Mouse (Mus musculus) MEL (cell line): ENCODE data around the gene Hfe. TPM values are rescaled to one million over a fixed set of nuclear protein-coding genes. Genes with fewer than 3 reads are reported as not detected.

ENCODE experiments used
- DNase-seq: peaks from one replicate; pipeline ENCODE4 v3.0.0; 2011; ENCODE audit warnings: low read depth, low spot score
- H3K27ac ChIP-seq: 2 replicates; pipeline ENCODE4 v1.5.1; 2012; ENCODE audit warnings: low read depth, mild to moderate bottlenecking, control low read depth, low read length, moderate library complexity; ENCODE audit not compliant: control insufficient read depth
- H3K27me3 ChIP-seq, 2 experiments: fragments of 150-350 bp in 1 of 2; sonication (generic) in 1 of 2; 2 replicates each; pipeline ENCODE4 v1.6.1; 2012; ENCODE audit warnings: low read length in 2 of 2, mild to moderate bottlenecking in 2 of 2, improper control_type of control experiment in 1 of 2, moderate library complexity in 1 of 2; ENCODE audit not compliant: insufficient read depth in 2 of 2, control insufficient read depth in 1 of 2
- H3K36me3 ChIP-seq, 2 experiments: 2 replicates each; pipeline ENCODE4 v1.6.1; 2012 to 2014; ENCODE audit warnings: low read length in 2 of 2, improper control_type of control experiment in 1 of 2, inconsistent platforms in 1 of 2, mild to moderate bottlenecking in 1 of 2; ENCODE audit not compliant: insufficient read depth in 2 of 2, control insufficient read depth in 1 of 2
- H3K4me1 ChIP-seq, 2 experiments: fragments of 150-350 bp in 1 of 2; sonication (generic) in 1 of 2; 2 replicates each; pipeline ENCODE4 v1.6.1; 2012; ENCODE audit warnings: low read length in 2 of 2, improper control_type of control experiment in 1 of 2, mild to moderate bottlenecking in 1 of 2; ENCODE audit not compliant: insufficient read depth in 2 of 2, control insufficient read depth in 1 of 2
- H3K4me3 ChIP-seq, 2 experiments: fragments of 150-350 bp in 1 of 2; sonication (generic) in 1 of 2; 2 replicates each; pipeline ENCODE4 v1.5.1; 2012; ENCODE audit warnings: low read depth in 2 of 2, low read length in 2 of 2, mild to moderate bottlenecking in 2 of 2, moderate library complexity in 2 of 2, control low read depth in 1 of 2, improper control_type of control experiment in 1 of 2; ENCODE audit not compliant: control insufficient read depth in 1 of 2, insufficient read depth in 1 of 2
- H3K79me2 ChIP-seq: 2 replicates; pipeline ENCODE4 v1.6.1; 2012; ENCODE audit warnings: mild to moderate bottlenecking, low read length, moderate library complexity; ENCODE audit not compliant: control insufficient read depth, poor library complexity, insufficient read depth
- H3K9ac ChIP-seq: 2 replicates; pipeline ENCODE4 v1.6.1; 2012; ENCODE audit warnings: low read depth, mild to moderate bottlenecking, control low read depth, low read length, moderate library complexity; ENCODE audit not compliant: control insufficient read depth, poor library complexity, severe bottlenecking
- H3K9me3 ChIP-seq: fragments of 150-350 bp; sonication (generic); replicated peaks from 2 replicates; pipeline ENCODE4 v1.6.1; 2012; ENCODE audit warnings: mild to moderate bottlenecking, low read length, improper control_type of control experiment, moderate library complexity; ENCODE audit not compliant: insufficient read depth
- CHD1 ChIP-seq: IDR thresholded peaks from 2 replicates; pipeline ENCODE4 v1.6.1; 2012; ENCODE audit warnings: low read depth, mild to moderate bottlenecking, inconsistent platforms, low read length, improper control_type of control experiment
- E2F4 ChIP-seq: IDR thresholded peaks from 2 replicates; pipeline ENCODE4 v1.6.1; 2011; ENCODE audit warnings: low read depth, low read length, improper control_type of control experiment, borderline replicate concordance
- ELF1 ChIP-seq: IDR thresholded peaks from 2 replicates; pipeline ENCODE4 v1.6.1; 2014; ENCODE audit warnings: low read depth, mild to moderate bottlenecking, inconsistent platforms, low read length, improper control_type of control experiment, moderate library complexity
- EP300 ChIP-seq, 2 experiments: IDR thresholded peaks; 2 replicates each; pipeline ENCODE4 v1.6.1; 2011; ENCODE audit warnings: improper control_type of control experiment in 2 of 2, low read length in 2 of 2, low read depth in 1 of 2, mild to moderate bottlenecking in 1 of 2
- GATA1 ChIP-seq: IDR thresholded peaks from 2 replicates; pipeline ENCODE4 v1.6.1; 2011; ENCODE audit warnings: low read depth, low read length, improper control_type of control experiment
- JUND ChIP-seq: IDR thresholded peaks from 2 replicates; pipeline ENCODE4 v1.6.1; 2011; ENCODE audit warnings: low read depth, mild to moderate bottlenecking, improper control_type of control experiment, low read length
- KAT2A ChIP-seq: conservative IDR thresholded peaks from 2 replicates; pipeline ENCODE4 v1.6.1; 2012; ENCODE audit warnings: low read depth, low read length, improper control_type of control experiment, inconsistent platforms
- MAFK ChIP-seq: IDR thresholded peaks from 2 replicates; pipeline ENCODE4 v1.6.1; 2011; ENCODE audit warnings: low read depth, mild to moderate bottlenecking, low read length, improper control_type of control experiment, borderline replicate concordance
- MAZ ChIP-seq: IDR thresholded peaks from 2 replicates; pipeline ENCODE4 v1.6.1; 2012; ENCODE audit warnings: low read depth, mild to moderate bottlenecking, inconsistent platforms, low read length, improper control_type of control experiment
- MEF2A ChIP-seq: IDR thresholded peaks from 2 replicates; pipeline ENCODE4 v1.6.1; 2014; ENCODE audit warnings: low read depth, mild to moderate bottlenecking, inconsistent platforms, low read length, improper control_type of control experiment; ENCODE audit not compliant: poor library complexity, insufficient replicate concordance, severe bottlenecking; ENCODE audit errors: extremely low read depth
- MXI1 ChIP-seq: IDR thresholded peaks from 2 replicates; pipeline ENCODE4 v1.6.1; 2011; ENCODE audit warnings: mild to moderate bottlenecking, low read depth, low read length, improper control_type of control experiment
- MYB ChIP-seq: IDR thresholded peaks from 2 replicates; pipeline ENCODE4 v1.6.1; 2011; ENCODE audit warnings: mild to moderate bottlenecking, low read depth, low read length, improper control_type of control experiment
- NRF1 ChIP-seq: IDR thresholded peaks from 2 replicates; pipeline ENCODE4 v1.6.1; 2014; ENCODE audit warnings: low read depth, mild to moderate bottlenecking, inconsistent platforms, low read length, improper control_type of control experiment, moderate library complexity; ENCODE audit not compliant: poor library complexity, insufficient read depth, severe bottlenecking
- POLR2AphosphoS2 ChIP-seq: IDR thresholded peaks from 2 replicates; pipeline ENCODE4 v1.6.1; 2011; ENCODE audit warnings: low read length, improper control_type of control experiment
- RAD21 ChIP-seq: IDR thresholded peaks from 2 replicates; pipeline ENCODE4 v1.6.1; 2011; ENCODE audit warnings: mild to moderate bottlenecking, low read depth, low read length, improper control_type of control experiment
- TBP ChIP-seq: IDR thresholded peaks from 2 replicates; pipeline ENCODE4 v1.8.0; 2011; ENCODE audit warnings: low read depth, low read length, improper control_type of control experiment
- TCF12 ChIP-seq: IDR thresholded peaks from 2 replicates; pipeline ENCODE4 v1.6.1; 2014; ENCODE audit warnings: low read depth, mild to moderate bottlenecking, inconsistent platforms, low read length, improper control_type of control experiment, moderate library complexity
- ZC3H11A ChIP-seq: IDR thresholded peaks from 2 replicates; pipeline ENCODE4 v1.6.1; 2012; ENCODE audit warnings: low read depth, mild to moderate bottlenecking, inconsistent platforms, low read length, improper control_type of control experiment
- ZKSCAN1 ChIP-seq: IDR thresholded peaks from 2 replicates; pipeline ENCODE4 v1.6.1; 2012; ENCODE audit warnings: low read depth, mild to moderate bottlenecking, inconsistent platforms, low read length, improper control_type of control experiment, moderate library complexity
- polyA plus RNA-seq, 2 experiments: library from polyadenylated mRNA; stranded (reverse) in 1 of 2; unstranded in 1 of 2; fragments of >175 nt in 1 of 2; fragments of >200 nt in 1 of 2; gene quantifications; 2 replicates each; pipeline versions ENCODE4 v1.2.1 to v1.2.4; 2012; ENCODE audit warnings: low replicate concordance in 2 of 2, low read depth in 1 of 2; ENCODE audit not compliant: insufficient read length in 2 of 2, insufficient read depth in 1 of 2, missing spikeins in 1 of 2
- total RNA-seq: library from RNA; depleted of rRNA; stranded (reverse); fragments of 300-350 nt; gene quantifications from 2 replicates; pipeline ENCODE4 v1.2.3, GENCODE M21; 2012

Gene Hfe
- total and polyA plus RNA-seq, 3 experiments, result not detected

- H3K4me3 ChIP-seq, result no peak overlapping the region
- no peaks in the 10 kb centered on the region for H3K9me3 ChIP-seq
- H3K9ac ChIP-seq, result no peak overlapping the region
- H3K36me3 ChIP-seq, result peaks cover 0 to 33% of the 10 kb centered on the region in 2 experiments; a peak in 2 of 4 replicates
- H3K4me1 ChIP-seq, result peaks cover 10 to 21% of the 10 kb centered on the region in 2 experiments
- peak; percentile 62 for DNase-seq
- no peak overlapping the region for H3K27ac ChIP-seq
- TF ChIP-seq NRF1 (no peak), E2F4 (no peak), TCF12 (no peak), MXI1 (no peak), ZC3H11A (no peak), EP300 (IDR thresholded peaks at IDR 0.05; ENCODE audit: low read depth in 1 of 2, low read length in 2 of 2) (peak in 1 of 2 experiments; percentile 24; a peak in 3 of 4 replicates), GATA1 (0 out of 2 replicates have a peak, but pooled peaks have one; percentile 46), KAT2A (no peak), MAFK (no peak), JUND (no peak), POLR2AphosphoS2 (no peak), CHD1 (no peak), TBP (peak; percentile 14; the same call in 1 of the 2 replicates), ELF1 (no peak)
- no peaks in the 10 kb centered on the region for H3K27me3 ChIP-seq
- H3K79me2 ChIP-seq, result no peaks in the 10 kb centered on the region
Measured at GRCm38 (mm10) chr13:23716261-23717042, 5.8 kb upstream of the Hfe start.

GRCm38 (mm10) chr13:23709714-23710373 is 810 bp downstream of the Hfe start:
- TF ChIP-seq RAD21 (no peak), ELF1 (no peak), JUND (no peak), MAZ (no peak), ZKSCAN1 (no peak), MEF2A (no peak), MYB (no peak)
- Histone ChIP-seq H3K27ac (no peak overlapping the region), H3K27me3 (no peaks in the 10 kb centered on the region), H3K9ac (no peak overlapping the region), H3K79me2 (no peaks in the 10 kb centered on the region), H3K36me3 (peaks cover 0 to 13% of the 10 kb centered on the region in 2 experiments; a peak in 2 of 4 replicates), H3K4me1 (peaks cover 2 to 16% of the 10 kb centered on the region in 2 experiments), H3K4me3 (no peak overlapping the region), H3K9me3 (no peaks in the 10 kb centered on the region)
- DNase-seq, result no peak
